Mouse (Mus musculus): Measurements from ENCODE around the gene 4930583I09Rik. TPM values are rescaled to one million over a fixed set of nuclear protein-coding genes. Genes with fewer than 3 reads are reported as not detected.

The 4930583I09Rik gene
- polyA plus RNA-seq, 1 experiment from 2014 or later: not detected

DNA sequence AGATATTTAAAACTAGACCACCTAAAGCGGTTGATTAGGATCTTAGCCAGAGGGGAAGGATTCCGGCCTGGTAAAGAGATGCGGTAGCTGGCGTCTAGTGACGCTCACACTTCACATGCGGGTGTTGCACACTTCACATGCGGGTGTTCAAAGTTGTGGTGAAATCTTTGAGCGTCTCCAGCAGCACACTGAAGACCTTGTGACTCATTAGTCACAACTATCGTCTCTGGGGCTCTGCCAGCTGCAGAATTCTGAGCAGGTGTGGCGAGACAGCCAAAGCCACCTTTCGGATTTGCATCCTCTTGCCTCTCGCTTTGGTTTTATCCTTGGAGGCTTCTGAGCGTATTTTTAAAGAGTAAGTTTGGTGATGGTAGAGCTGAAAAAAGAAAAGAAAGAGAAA, 47.6 kb downstream of the 4930583I09Rik start:
- Histone ChIP-seq H3K4me1 (ENCODE audit: control insufficient read depth, insufficient read depth, low read length) (peaks cover 3% of the 10 kb centered on the region), H3K36me3 (ENCODE audit: control insufficient read depth, insufficient read depth) (no peaks in the 10 kb centered on the region), H3K27ac (ENCODE audit: low read length) (no peak overlapping the region), H3K4me3 (ENCODE audit: low read length) (no peak overlapping the region), H3K4me2 (ENCODE audit: low read depth, low read length) (no peak overlapping the region), H3K9me3 (replicated peaks; ENCODE audit: control insufficient read depth, low read length) (no peaks in the 10 kb centered on the region), H3K27me3 (ENCODE audit: control insufficient read depth, insufficient read depth, low read length) (no peaks in the 10 kb centered on the region), H3K9ac (ENCODE audit: low read length) (no peak overlapping the region)
- WGBS: 82% methylated on average over 13 of the region's 13 CpGs
- no peak for ATAC-seq (replicated peaks; ENCODE audit: extremely low read depth, insufficient read depth, low FRiP score)

- no peak for ATAC-seq (replicated peaks; ENCODE audit: extremely low read depth, insufficient read depth, low FRiP score)
- Histone ChIP-seq H3K9me3 (replicated peaks; ENCODE audit: control insufficient read depth, low read length) (no peaks in the 10 kb centered on the region), H3K9ac (ENCODE audit: low read length) (no peak overlapping the region), H3K27ac (ENCODE audit: low read length) (no peak overlapping the region), H3K4me1 (ENCODE audit: control insufficient read depth, insufficient read depth, low read length) (peaks cover 3% of the 10 kb centered on the region), H3K4me2 (ENCODE audit: low read depth, low read length) (no peak overlapping the region), H3K27me3 (ENCODE audit: control insufficient read depth, insufficient read depth, low read length) (no peaks in the 10 kb centered on the region), H3K36me3 (ENCODE audit: control insufficient read depth, insufficient read depth) (no peaks in the 10 kb centered on the region), H3K4me3 (ENCODE audit: low read length) (no peak overlapping the region)
- WGBS: 48% methylated on average over 1 of the region's 1 CpGs
These were observed 49.9 kb downstream of the 4930583I09Rik start for GRCm38 (mm10) chr17:64785961-64786360.

Other genes starting within 250 kb of the 4930583I09Rik start
- 6.3 and 6.9 TPM in 2 replicates for gene Man2a1, start 235.3 kb downstream of the 4930583I09Rik start, polyA plus RNA-seq (2015; fragmentation: Nextera tagmentation; extraction: Ambion mirVana)